Mouse (Mus musculus) neural tube, embryonic 13.5 days (tissue): Measurements from ENCODE around the gene March1. TPM values are rescaled to one million over a fixed set of nuclear protein-coding genes. Genes with fewer than 3 reads are reported as not detected.

Experiments used
- ATAC-seq: fragments of 200-750 bp; cut with Nextera tagmentation; 2 replicates; pipeline ENCODE4 v1.8.0; 2017; ENCODE audit warnings: low read depth, mild to moderate bottlenecking, moderate TSS enrichment, moderate library complexity
- H3K27ac ChIP-seq: fragments of 300-500 bp; sonication (generic); replicated peaks from 2 replicates; pipeline ENCODE4 v1.5.1; 2015; ENCODE audit warnings: moderate library complexity, mild to moderate bottlenecking, inconsistent platforms
- H3K27me3 ChIP-seq: fragments of 300-500 bp; sonication (generic); 2 replicates; pipeline ENCODE4 v1.6.1; 2015; ENCODE audit warnings: mild to moderate bottlenecking, inconsistent platforms
- H3K36me3 ChIP-seq: fragments of 300-500 bp; sonication (generic); 2 replicates; pipeline ENCODE4 v1.6.1; 2015; ENCODE audit warnings: mild to moderate bottlenecking, inconsistent platforms
- H3K4me1 ChIP-seq: fragments of 300-500 bp; sonication (generic); replicated peaks from 2 replicates; pipeline ENCODE4 v1.6.1; 2015; ENCODE audit warnings: inconsistent platforms
- H3K4me2 ChIP-seq: fragments of 300-500 bp; sonication (generic); 2 replicates; pipeline ENCODE4 v1.6.1; 2015; ENCODE audit warnings: inconsistent platforms, mild to moderate bottlenecking, moderate library complexity
- H3K4me3 ChIP-seq: fragments of 300-500 bp; sonication (generic); 2 replicates; pipeline ENCODE4 v1.5.1; 2015; ENCODE audit warnings: mild to moderate bottlenecking, inconsistent platforms
- H3K9ac ChIP-seq: fragments of 300-500 bp; sonication (generic); 2 replicates; pipeline ENCODE4 v1.6.1; 2015; ENCODE audit warnings: moderate library complexity, mild to moderate bottlenecking, inconsistent platforms
- H3K9me3 ChIP-seq: fragments of 300-500 bp; sonication (generic); 2 replicates; pipeline ENCODE4 v1.6.1; 2016; ENCODE audit warnings: inconsistent platforms
- WGBS: fragments of 180-500 bp; shearing (Covaris S2); methylation state at CpG from one replicate; pipeline ENCODE4 v1.1.7; 2015; 5-methylcytosine and 5-hydroxymethylcytosine counted together
- polyA plus RNA-seq: library from polyadenylated mRNA; unstranded; fragments of >200 nt; fragmentation: Nextera tagmentation; extraction: Ambion mirVana; gene quantifications from 2 replicates; pipeline ENCODE4 v1.2.1, GENCODE M21; 2015

Gene March1
- polyA plus RNA-seq, 1 experiment from 2014 or later = 23.8 TPM

DNA sequence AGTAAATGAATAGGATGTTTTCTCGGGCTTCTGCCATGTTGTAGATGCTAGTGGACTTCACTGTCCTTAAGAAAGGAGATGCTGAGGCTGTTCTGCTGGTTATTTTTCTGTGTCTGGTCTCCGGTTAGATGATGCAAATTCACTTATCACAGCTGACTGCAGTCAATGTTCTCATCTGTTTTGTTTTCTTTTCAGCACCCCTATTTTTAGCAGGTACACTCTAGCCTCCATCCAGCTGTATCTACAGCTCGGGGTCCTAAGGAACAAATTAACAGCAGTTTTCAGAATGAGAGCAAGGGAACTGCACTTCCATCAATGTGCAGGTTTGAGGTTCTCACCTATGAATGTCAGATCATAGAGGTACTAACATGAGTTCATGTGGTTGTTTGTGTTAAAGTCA is 721.9 kb downstream of the March1 start:
- ATAC-seq = no peak
- Histone ChIP-seq H3K4me3 (no peak overlapping the region), H3K4me1 (no peaks in the 10 kb centered on the region), H3K9ac (no peak overlapping the region), H3K36me3 (no peaks in the 10 kb centered on the region), H3K4me2 (no peak overlapping the region), H3K9me3 (no peaks in the 10 kb centered on the region), H3K27ac (no peak overlapping the region), H3K27me3 (no peaks in the 10 kb centered on the region)
- WGBS = 90% methylated on average over 3 of the region's 3 CpGs

DNA sequence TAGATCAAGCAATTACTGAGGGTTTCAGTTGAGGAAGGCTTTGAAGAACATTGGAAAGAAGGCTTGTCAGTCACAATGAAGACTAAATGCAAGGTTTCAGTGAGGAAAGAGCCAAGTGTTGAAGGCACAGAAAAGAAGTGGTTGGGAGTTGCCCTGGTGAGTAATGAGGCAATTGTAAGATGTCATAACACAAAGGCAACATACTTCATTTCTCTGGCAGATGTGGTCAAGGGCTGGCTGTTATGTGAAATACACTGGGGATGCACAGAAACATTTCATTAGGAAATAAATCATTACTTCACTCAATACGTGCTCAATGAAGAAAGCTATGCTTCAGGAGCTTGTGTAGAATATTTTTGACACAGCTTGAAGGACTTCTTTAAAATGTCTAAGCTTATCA is 725.2 kb downstream of the March1 start:
- H3K36me3 ChIP-seq = no peaks in the 10 kb centered on the region
- H3K27me3 ChIP-seq = no peaks in the 10 kb centered on the region
- ATAC-seq = no peak
- H3K9ac ChIP-seq = no peak overlapping the region
- H3K9me3 ChIP-seq = no peaks in the 10 kb centered on the region
- H3K4me1 ChIP-seq = no peaks in the 10 kb centered on the region
- no peak overlapping the region for H3K4me3 ChIP-seq
- 64% methylated on average over 1 of the region's 1 CpGs for WGBS
- no peak overlapping the region for H3K27ac ChIP-seq
- no peak overlapping the region for H3K4me2 ChIP-seq

DNA sequence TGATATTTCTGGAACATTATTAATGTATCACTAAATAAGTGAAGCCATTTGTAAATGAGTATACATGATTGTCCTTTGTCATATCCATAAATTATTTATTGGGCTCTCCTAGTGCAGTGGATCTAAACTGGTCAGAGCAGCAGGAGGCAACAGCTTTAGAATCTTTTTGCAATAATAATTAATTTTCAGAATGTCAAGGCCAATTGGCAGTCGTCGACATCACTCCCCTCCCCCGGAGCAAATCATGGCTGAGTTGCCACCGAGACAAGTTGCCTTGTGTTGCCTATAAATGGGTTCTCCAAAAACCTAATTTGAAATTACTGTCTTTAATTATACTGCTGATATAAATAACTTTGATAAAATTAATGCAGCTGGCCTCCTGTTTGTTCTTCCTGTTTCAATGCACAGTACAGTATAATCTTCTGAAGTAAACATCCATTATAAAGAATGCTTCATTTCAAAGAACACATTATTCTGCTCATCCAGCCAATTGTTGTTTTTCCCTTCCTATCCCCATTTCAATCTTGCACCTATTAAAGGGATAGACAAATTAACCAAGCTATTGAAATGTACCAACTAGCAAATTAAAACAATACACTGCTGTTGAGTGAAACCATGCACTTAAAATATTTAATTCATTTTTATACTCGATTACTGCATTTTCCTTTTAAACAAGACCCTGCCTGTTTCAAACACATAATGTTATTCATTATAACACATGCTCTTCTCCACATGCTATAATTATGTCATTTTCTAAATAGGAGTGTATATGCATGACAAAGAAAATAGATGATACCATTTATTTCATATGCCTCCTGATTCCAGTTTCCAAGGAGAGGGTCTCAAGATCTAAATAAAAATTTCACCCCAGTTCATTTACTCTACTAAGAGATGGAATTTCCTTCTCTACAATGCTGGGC is 745.4 kb downstream of the March1 start:
- Histone ChIP-seq H3K4me1 (no peaks in the 10 kb centered on the region), H3K27me3 (no peaks in the 10 kb centered on the region), H3K36me3 (no peaks in the 10 kb centered on the region), H3K27ac (no peak overlapping the region), H3K4me2 (no peak overlapping the region), H3K9ac (no peak overlapping the region), H3K9me3 (no peaks in the 10 kb centered on the region), H3K4me3 (no peak overlapping the region)
- 40% methylated on average over 5 of the region's 5 CpGs for WGBS
- ATAC-seq = peak; percentile 40; the same call in 1 of the 2 replicates

DNA sequence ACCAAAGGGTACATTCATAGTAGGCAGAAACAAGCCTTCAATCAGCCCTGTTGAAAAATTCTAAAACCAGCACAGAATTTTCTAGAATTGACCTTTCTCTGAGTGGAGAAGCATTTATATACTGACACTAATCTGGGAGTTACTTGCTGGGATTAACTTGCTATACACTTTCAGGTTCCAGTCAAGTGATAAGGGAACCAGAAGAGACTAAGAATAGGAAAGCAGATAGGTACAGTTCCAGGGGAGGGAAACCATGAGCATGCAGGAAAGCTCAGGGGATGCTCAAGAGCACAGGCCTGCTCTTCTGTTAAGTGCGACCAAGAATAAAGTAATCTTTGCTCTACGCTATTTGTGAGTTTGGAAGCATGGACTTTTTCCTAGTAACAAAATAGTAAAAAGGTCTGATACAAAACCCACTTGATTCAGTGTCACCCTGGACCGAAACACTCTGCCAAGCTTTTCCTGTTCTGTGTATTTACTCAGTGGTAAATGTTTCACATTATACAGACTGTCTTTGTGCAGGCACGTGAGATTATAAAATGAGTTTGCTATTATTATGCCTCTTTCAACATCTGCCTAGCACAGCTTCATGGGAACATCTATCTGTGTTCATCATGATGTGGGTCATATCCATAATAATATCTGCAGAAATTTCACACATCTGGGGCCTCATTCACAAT is 766.1 kb downstream of the March1 start:
- no peak for ATAC-seq
- H3K9me3 ChIP-seq = no peaks in the 10 kb centered on the region
- no peaks in the 10 kb centered on the region for H3K27me3 ChIP-seq
- 87% methylated on average over 4 of the region's 4 CpGs for WGBS
- no peak overlapping the region for H3K4me2 ChIP-seq
- no peaks in the 10 kb centered on the region for H3K4me1 ChIP-seq
- H3K27ac ChIP-seq = no peak overlapping the region
- H3K36me3 ChIP-seq = no peaks in the 10 kb centered on the region
- no peak overlapping the region for H3K9ac ChIP-seq
- H3K4me3 ChIP-seq = no peak overlapping the region

DNA sequence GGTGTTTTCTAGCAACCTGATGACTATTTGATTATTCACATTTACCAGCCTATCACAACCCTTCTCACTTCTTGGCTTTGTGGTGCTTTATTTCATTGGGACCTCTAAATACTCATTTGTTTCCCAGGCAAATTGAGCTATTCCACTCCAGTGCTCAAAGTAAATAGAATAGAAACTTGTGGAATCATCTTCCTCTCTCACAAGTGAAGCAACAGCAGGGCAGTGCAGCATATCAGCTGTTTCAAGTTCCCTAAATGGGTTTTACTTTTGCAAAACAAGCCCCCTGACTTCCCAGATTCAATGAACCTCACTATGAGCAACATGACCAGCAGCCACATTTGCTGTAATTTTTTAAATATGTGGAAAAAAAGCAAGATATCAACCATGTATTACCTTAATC is 768.3 kb downstream of the March1 start:
- Histone ChIP-seq H3K4me1 (no peaks in the 10 kb centered on the region), H3K27ac (no peak overlapping the region), H3K4me2 (no peak overlapping the region), H3K4me3 (no peak overlapping the region), H3K9me3 (no peaks in the 10 kb centered on the region), H3K27me3 (no peaks in the 10 kb centered on the region), H3K9ac (no peak overlapping the region), H3K36me3 (no peaks in the 10 kb centered on the region)
- ATAC-seq = no peak

DNA sequence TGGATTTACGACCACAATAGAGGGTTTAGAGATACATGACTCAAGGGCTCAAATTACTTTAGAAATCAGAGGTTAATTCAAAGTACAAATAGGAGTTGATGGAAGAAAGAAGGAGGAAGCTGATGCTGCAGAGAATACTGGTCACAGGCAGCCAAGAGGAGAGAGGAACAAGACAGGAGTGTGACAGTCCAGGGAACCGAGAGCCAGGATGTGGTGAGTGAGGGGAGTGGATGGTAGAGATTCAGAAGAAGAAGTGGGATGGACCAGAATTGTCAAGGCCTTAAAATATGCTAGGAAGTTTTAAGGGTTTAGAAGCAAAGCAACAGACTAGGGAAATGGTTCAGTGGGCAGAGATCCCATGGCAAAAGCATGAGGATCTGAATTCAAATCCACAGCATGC is 771.0 kb downstream of the March1 start:
- Histone ChIP-seq H3K4me1 (no peaks in the 10 kb centered on the region), H3K27me3 (no peaks in the 10 kb centered on the region), H3K4me2 (no peak overlapping the region), H3K9ac (no peak overlapping the region), H3K27ac (no peak overlapping the region), H3K4me3 (no peak overlapping the region), H3K9me3 (no peaks in the 10 kb centered on the region), H3K36me3 (no peaks in the 10 kb centered on the region)
- no peak for ATAC-seq
- WGBS = 77% methylated on average over 2 of the region's 2 CpGs

DNA sequence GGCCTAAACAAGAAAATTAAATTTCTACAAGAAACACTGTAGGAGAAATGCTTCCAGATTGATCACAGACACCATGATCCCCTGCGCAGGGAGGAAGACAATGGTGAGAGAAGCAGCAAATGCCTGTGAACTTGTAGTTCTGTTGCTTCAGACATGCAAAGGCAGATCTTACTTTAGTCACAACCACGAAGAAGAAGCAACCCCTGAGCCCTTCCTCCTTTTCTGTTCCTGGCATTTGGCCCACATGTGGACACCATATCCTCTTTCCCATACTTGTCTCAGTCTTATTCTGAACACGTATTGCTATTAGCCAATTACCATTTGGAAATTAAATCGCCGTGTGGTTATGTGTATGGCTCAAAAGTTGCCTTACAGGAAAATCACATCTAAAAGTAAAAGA is 773.9 kb downstream of the March1 start:
- H3K27ac ChIP-seq = no peak overlapping the region
- no peaks in the 10 kb centered on the region for H3K36me3 ChIP-seq
- no peak overlapping the region for H3K4me2 ChIP-seq
- H3K9ac ChIP-seq = no peak overlapping the region
- H3K4me1 ChIP-seq = no peaks in the 10 kb centered on the region
- H3K4me3 ChIP-seq = no peak overlapping the region
- no peak for ATAC-seq
- 86% methylated on average over 5 of the region's 5 CpGs for WGBS
- no peaks in the 10 kb centered on the region for H3K27me3 ChIP-seq
- no peaks in the 10 kb centered on the region for H3K9me3 ChIP-seq

DNA sequence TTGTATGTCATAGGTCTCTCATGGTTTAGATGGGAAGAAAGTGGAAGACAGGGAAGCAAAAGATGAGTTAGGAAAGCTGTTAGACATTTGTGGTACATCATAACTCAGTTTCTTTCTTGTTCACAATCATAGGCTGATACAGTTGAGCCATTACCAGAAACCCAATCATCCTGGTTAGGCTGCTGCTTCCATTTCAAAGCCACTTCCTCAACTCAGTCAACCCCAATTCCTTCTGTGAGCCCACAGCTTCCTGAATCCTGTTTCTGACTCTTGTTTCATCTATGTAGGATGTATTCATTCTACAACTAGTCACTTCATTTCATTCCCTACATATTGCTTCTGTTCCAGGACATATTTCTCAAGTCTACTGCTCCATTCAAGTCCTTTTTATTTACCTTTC is 775.2 kb downstream of the March1 start:
- no peak overlapping the region for H3K4me2 ChIP-seq
- H3K9ac ChIP-seq = no peak overlapping the region
- ATAC-seq = no peak
- H3K36me3 ChIP-seq = no peaks in the 10 kb centered on the region
- H3K4me3 ChIP-seq = no peak overlapping the region
- H3K27me3 ChIP-seq = no peaks in the 10 kb centered on the region
- H3K9me3 ChIP-seq = no peaks in the 10 kb centered on the region
- H3K27ac ChIP-seq = no peak overlapping the region
- no peaks in the 10 kb centered on the region for H3K4me1 ChIP-seq

DNA sequence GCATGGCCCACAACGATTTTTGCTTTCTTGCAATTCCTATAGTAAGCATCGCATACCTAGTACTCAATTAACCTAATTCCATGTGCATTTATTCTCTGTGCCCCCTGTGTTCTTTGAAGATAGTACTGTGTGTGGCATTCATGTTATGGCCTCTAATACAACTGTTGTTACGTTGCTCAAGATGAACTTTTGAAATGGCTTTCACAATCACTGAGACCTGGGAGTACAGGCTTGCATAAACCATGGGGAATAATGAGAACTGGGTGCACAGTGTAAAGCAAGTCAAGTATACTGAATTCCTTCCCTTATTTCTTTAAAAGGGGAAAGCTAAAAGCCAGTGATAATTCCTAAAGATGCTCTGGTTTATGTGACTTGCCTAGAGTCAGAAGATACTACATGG is 776.4 kb downstream of the March1 start:
- no peak overlapping the region for H3K27ac ChIP-seq
- H3K4me2 ChIP-seq = no peak overlapping the region
- 79% methylated on average over 3 of the region's 3 CpGs for WGBS
- H3K27me3 ChIP-seq = no peaks in the 10 kb centered on the region
- H3K36me3 ChIP-seq = no peaks in the 10 kb centered on the region
- H3K9me3 ChIP-seq = no peaks in the 10 kb centered on the region
- no peak for ATAC-seq
- no peaks in the 10 kb centered on the region for H3K4me1 ChIP-seq
- no peak overlapping the region for H3K9ac ChIP-seq
- no peak overlapping the region for H3K4me3 ChIP-seq

DNA sequence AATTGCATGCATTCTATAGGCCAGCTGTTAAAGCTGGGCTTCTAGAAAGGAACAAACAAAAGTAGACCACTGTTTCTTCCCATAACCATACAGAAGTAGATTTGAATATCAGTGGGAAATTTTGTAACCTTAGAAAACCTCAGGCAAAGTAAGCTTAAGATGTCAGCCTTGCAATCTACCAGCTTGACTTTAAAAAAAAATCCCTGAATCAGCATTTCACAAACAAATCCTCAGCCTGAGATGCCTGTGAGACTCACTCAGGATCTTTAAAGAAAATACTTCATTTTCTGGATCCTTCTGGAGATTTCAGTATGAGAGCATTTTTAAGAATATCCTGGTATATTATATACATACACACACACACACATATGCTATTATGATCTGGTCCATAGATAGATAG is 780.1 kb downstream of the March1 start:
- H3K4me1 ChIP-seq = no peaks in the 10 kb centered on the region
- H3K27ac ChIP-seq = no peak overlapping the region
- no peak overlapping the region for H3K9ac ChIP-seq
- H3K9me3 ChIP-seq = no peaks in the 10 kb centered on the region
- no peaks in the 10 kb centered on the region for H3K36me3 ChIP-seq
- H3K27me3 ChIP-seq = no peaks in the 10 kb centered on the region
- H3K4me2 ChIP-seq = no peak overlapping the region
- H3K4me3 ChIP-seq = no peak overlapping the region
- ATAC-seq = no peak

DNA sequence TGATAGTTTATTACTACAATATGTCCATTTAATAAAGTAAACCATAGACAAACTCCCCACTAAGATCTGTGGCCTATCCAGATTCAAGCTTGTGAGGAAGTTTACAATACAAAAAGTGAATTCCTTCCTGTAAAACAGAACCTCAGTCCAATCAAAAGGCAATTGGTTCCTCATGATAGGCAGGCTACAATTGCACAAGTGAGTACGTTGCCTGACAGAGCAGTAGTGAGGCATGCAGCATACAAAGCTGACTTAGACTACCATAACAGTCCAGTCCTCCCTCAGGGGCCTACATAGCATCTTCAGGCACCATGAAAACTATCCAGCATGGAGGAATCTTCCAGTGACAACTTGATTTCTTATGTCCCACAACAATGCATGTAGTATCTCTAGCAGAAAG is 782.4 kb downstream of the March1 start:
- Histone ChIP-seq H3K4me1 (no peaks in the 10 kb centered on the region), H3K27me3 (no peaks in the 10 kb centered on the region), H3K9me3 (no peaks in the 10 kb centered on the region), H3K36me3 (no peaks in the 10 kb centered on the region), H3K9ac (no peak overlapping the region), H3K4me3 (no peak overlapping the region), H3K4me2 (no peak overlapping the region), H3K27ac (no peak overlapping the region)
- no peak for ATAC-seq
- 69% methylated on average over 1 of the region's 1 CpGs for WGBS

DNA sequence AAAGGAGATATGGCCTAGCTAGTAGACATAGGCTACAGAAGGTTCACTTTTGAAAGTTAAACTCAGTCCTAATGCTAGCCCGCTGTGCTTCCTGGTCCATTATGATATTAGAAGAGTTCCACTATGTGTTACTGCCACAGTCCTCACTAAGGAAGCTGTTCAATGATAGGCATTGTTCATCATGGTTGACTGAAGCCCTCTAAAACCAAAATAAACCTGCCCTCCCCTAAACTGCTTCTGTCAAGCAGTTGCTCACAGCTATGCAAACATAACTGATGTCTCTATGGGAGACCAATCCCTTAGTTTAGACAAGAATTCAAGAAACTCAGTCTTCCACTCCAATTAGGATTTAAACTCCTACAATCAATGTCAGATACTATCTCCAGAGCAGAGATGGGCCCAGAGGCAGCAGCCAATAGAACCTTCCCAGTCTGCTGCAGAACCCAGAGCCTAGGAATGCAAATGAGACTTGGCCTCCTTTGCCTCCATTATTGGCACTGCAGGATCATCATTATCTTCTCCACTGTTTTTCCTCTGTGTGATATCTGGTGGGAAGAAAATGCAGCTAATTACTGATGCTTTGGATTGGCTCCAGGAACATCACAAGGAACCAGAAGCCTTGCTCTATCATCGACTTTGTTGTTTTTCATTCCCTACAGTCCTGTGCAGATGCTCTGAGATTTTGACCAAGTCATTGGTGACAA is 787.2 kb downstream of the March1 start:
- no peaks in the 10 kb centered on the region for H3K9me3 ChIP-seq

More for the DNA sequence above, 787.2 kb downstream of the March1 start:
- 75% methylated on average over 2 of the region's 2 CpGs for WGBS
- no peak for ATAC-seq
- Histone ChIP-seq H3K27me3 (no peaks in the 10 kb centered on the region), H3K4me1 (no peaks in the 10 kb centered on the region), H3K9ac (no peak overlapping the region), H3K4me2 (no peak overlapping the region), H3K27ac (no peak overlapping the region), H3K36me3 (no peaks in the 10 kb centered on the region), H3K4me3 (no peak overlapping the region)
